Mouse (Mus musculus): Measurements from ENCODE around the gene Vash1.

Vash1 gene

DNA sequence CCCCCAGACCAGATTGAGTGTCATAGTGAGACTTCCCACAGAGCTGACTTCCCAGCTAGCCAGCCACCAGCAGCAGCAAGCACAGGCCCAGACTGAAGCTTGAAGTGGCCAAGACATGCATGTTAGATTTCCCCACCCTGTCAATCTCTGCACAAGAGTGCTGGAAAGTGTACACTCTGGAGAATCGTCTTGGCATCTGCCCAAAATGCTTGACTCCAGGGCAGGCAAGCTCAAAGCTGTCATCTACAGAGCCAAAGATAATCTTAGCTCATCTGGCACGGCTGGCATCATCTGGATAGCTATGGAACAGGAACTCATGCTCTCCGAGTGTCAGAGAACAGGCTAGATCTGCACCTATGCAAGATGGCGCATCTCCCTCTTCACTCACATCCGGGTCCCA is 43.0 kb downstream of the Vash1 start:
- no peak for DNase-seq (ENCODE audit: low read depth, low spot score)
- no peaks in the 10 kb centered on the region; the same call in 1 of the 2 replicates for H3K36me3 ChIP-seq (ENCODE audit: control insufficient read depth, insufficient read depth, low read length, poor library complexity, severe bottlenecking)

DNA sequence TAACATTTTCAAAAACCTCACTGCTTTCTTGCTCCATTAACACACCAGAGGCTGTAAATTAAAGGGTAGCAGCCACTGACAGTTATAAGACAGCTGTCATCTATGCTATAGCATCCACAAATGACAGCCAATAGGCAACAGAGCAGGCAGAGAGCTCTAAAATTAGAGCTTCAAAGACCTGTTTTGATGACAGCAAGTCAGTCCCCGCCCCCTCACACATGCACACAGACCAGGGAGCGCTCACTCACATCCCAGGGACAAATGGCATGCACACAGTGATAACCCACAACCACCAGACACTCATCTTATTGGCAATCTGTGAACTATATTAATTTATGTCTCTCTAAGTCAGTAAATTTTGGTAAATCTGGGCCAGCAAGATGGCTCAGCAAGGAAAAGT is 45.8 kb downstream of the Vash1 start:
- no peak for DNase-seq (ENCODE audit: low read depth, low spot score)
- no peaks in the 10 kb centered on the region; the same call in 1 of the 2 replicates for H3K36me3 ChIP-seq (ENCODE audit: control insufficient read depth, insufficient read depth, low read length, poor library complexity, severe bottlenecking)
- H3K27me3 ChIP-seq (ENCODE audit: control insufficient read depth, insufficient read depth, low read length, poor library complexity, severe bottlenecking) = no peaks in the 10 kb centered on the region; the same call in 1 of the 2 replicates

More for the DNA sequence above, 43.0 kb downstream of the Vash1 start:
- H3K27me3 ChIP-seq (ENCODE audit: control insufficient read depth, insufficient read depth, low read length, poor library complexity, severe bottlenecking) = no peaks in the 10 kb centered on the region; the same call in 1 of the 2 replicates

DNA sequence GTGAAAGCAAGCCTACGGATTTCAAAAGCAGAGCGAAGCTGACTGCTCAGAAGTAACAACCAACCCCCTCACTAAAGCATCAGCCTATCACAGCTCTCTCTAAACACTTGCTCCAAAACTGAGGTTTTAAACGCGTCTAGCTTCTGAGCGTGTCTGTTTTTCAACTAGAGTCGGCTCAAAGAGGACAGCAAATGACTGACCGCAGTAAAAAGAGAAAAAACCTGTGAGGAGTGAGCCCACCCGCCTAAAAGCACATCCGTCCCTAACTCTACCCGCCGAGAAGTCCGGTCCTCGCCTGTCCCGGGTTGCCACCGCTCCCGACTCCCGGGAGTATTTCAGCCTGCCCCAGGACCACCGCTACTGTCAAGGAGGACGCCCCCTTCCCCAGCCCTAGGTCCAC is 47.2 kb downstream of the Vash1 start:
- DNase-seq (ENCODE audit: low read depth, low spot score) = peak; percentile 22
- H3K36me3 ChIP-seq (ENCODE audit: control insufficient read depth, insufficient read depth, low read length, poor library complexity, severe bottlenecking) = no peaks in the 10 kb centered on the region; the same call in 1 of the 2 replicates
- no peaks in the 10 kb centered on the region; the same call in 1 of the 2 replicates for H3K27me3 ChIP-seq (ENCODE audit: control insufficient read depth, insufficient read depth, low read length, poor library complexity, severe bottlenecking)

DNA sequence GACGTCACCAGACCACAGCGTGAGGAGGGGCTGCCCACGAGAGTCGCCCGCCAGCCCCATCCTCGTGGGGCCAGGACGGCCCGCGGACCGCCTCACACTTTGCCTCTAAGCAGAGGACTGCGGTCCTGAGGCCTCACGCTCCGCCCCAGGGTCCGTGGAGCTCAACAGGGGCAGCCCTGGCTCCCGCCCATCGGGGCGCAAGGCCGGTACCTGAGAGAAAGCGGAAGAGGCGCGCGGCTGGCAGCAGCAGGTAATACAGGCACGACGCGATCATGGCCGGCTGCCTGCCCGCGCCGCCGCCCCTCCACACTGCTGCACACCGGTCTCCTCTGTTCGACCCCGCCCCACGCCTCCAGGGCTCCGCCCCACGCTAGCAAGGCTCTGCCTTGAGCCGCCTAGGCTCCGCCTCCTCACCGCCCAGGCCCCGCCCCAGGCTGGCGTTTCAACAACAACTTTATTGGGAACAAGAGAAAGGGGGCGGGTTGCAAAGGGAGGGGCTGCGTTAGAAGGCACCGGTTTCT is 47.7 kb downstream of the Vash1 start, which contains the start of gene Angel1:
Gene Angel1 (minus strand): TSS at position 341 of the 521 bp plus-strand sequence.
- Histone ChIP-seq H3K36me3 (ENCODE audit: control insufficient read depth, insufficient read depth, low read length, poor library complexity, severe bottlenecking) (no peaks in the 10 kb centered on the region; the same call in 1 of the 2 replicates), H3K27me3 (ENCODE audit: control insufficient read depth, insufficient read depth, low read length, poor library complexity, severe bottlenecking) (no peaks in the 10 kb centered on the region; the same call in 1 of the 2 replicates)
- DNase-seq (ENCODE audit: low read depth, low spot score) = peak; percentile 99

DNA sequence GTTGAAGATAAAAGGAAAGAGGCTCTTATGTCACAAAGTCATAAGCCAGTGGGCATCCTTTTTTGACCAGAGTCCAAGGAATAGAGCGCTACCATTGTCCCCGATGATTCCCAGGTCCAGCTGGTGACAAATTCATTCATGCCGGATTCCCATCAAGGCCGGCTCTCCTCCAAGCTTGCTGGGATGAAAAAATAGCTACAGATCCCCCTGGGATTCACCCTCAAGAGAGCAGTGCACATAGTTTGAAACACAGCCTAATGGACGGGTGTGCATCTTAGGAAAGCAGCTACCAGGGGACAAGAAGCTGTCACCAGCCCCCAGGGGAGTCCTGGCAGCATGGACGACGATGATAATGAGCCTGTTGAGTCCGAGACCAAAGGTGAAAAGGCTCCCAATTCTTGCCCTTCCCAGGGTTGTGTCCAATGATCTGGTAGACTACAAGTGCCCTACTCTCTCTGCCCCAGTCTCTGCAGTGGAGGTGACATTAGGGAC is 55.9 kb downstream of the Vash1 start, which contains the start of gene Lrrc74a:
Gene Lrrc74a (plus strand): TSS at position 51 of the 492 bp plus-strand sequence.
- H3K27me3 ChIP-seq (ENCODE audit: control insufficient read depth, insufficient read depth, low read length, poor library complexity, severe bottlenecking) = no peaks in the 10 kb centered on the region
- no peaks in the 10 kb centered on the region for H3K36me3 ChIP-seq (ENCODE audit: control insufficient read depth, insufficient read depth, low read length, poor library complexity, severe bottlenecking)
- no peak for DNase-seq (ENCODE audit: low read depth, low spot score)

Measured in splenic B cell, adult 2 months (primary cell).